Mouse (Mus musculus): Measurements from ENCODE around the gene Il10ra. TPM values are rescaled to one million over a fixed set of nuclear protein-coding genes. Genes with fewer than 3 reads are reported as not detected.

The Il10ra gene
- total RNA-seq, 2 experiments from 2014 or later, result 2.4 to 2.5 TPM

DNA sequence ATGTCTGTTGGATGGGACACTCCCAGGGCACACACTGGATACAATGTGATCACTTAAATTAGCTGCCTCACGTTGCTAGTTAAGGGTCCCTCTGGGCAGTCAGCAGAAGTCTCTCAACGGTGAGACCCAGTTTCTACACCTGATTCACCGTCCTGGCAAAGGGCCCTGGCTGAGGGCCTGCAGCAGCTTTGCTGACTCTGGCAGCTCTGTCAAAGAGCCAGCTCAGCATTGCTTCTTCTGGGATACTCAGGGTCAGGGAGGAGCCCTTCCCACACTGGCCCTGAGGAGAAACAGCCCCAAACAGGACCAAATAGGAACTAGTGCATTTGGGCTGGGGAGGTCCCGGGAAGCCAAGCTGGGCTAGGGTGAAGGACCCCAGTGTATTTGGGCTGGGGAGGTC is 7.5 kb downstream of the Il10ra start:
- peak; percentile 85 to 87 for DNase-seq

DNA sequence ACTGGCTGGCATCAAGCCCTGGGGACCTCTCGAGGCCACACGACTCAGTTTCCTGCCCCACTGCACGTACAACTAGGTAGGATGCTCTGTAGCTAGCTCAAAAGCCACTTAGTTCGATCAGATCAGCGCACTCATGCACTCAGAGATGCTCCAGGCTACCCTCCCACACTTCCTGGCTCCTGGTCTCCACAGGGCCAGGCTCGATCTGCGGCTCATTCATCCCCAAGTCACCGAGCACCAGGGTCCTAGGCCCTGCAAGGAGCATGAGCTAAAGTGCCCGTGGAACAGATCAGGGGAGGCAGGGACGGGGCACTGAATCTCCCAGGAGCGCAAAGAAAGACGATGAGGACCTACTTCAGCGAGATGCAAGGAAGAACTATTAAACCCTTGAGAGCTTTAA is 9.9 kb downstream of the Il10ra start:
- DNase-seq, result no peak

DNA sequence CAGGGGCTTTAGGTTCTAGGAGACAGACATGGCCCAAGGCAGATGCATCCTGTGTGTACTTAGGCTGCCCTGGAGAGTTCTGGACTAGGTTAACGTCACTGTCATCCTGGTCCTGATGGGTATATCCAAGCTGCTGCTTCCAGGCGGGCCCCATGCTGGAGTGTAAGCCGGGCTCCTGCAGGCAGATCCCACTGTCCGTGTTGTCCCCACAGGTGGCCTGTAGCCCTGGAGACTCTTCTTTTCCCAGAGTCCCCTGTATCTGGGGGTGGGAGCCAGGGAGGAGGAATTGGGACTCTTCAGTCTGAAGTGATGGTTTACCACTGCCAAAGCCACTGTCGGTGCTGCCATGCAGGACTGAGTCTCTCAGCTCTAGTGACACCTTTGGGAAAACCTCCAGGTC is 13.0 kb downstream of the Il10ra start:
- no peak for DNase-seq

DNA sequence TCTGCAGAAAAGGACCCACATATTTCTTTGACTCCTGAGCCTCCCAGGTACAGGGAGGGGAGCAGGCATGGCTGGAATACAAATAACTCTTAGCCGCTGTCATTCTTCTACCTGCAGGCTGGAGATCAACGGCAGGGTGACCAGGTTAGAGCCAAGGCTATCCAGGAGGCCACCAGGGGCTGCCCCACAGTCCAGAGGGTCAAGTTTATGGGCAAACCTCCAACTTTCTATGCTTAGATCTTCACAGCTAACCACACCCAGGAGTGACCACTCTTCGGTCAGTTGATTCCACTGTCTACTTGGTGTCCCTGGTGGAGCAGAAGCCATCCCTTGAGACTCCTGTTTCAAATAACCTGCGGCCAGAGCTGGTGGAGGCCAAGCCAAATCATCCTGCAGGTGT is 13.5 kb downstream of the Il10ra start:
- DNase-seq, result no peak

DNA sequence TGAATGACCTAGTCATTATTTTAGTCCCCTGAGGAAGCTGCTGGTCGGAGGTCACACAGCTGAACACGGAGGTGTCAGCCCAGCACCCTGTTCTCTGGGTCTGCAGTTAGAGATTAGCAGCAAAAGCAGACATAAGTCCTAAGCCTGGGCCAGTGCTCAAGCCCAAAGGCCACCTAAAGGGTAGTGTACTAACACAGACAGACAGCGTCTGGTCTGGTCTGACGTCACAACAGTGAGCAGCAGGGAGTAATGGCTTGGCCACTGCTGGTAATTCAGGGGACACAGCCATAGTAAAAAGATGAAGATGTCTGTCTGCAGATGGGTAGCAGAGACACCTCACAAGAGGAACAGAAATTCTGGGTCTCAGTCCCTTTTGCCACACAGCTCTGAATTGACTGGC is 14.3 kb downstream of the Il10ra start:
- DNase-seq, result no peak

GRCm38 (mm10) chr9:45254021-45254420 is 14.9 kb downstream of the Il10ra start:
- no peak for DNase-seq

DNA sequence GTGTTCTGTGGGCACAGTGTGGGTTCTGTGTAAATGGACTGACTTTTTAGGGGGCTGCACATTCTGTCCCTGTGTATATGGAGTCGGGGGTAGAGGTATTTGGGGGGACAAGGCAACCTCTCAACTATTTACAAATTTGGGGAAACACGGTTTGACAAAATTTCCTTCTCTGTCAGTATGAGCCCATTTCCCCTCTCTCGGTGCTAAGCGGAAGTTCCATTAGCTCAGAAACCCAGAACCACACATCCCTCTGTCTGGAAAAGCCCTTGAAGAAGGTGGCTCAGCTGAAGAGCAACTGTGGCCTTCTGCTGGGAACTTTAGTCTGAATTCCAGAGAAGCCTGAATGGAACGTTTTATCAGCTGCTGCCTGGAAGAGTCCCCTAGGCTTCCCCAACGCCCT is 16.6 kb downstream of the Il10ra start:
- DNase-seq, result no peak

- no peak for DNase-seq
Observed at GRCm38 (mm10) chr9:45251990-45252389, 17.0 kb downstream of the Il10ra start.

- no peak for DNase-seq
Observed at GRCm38 (mm10) chr9:45251281-45251680, 17.7 kb downstream of the Il10ra start.

DNA sequence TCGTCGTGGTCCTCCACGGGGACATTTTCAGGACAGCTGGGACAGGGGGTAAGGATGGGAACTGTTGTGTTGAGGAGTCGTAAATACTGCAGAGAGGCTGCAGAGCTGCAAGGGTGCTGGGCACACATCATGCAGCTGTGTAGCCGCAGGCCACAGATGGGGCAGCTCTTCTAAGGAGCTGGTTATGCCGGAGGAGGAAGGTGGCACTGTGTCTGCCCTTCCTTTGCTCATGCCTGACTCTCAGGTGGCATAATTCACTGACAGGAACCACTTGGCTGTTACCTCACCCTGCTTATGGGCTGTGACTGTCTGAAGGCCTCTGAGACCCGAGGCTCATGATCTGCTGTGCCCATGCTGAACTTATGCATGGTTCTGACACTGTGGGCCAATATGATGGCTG is 18.6 kb downstream of the Il10ra start:
- no peak for DNase-seq

GRCm38 (mm10) chr9:45247536-45247935 is 21.4 kb downstream of the Il10ra start:
- DNase-seq, result no peak

GRCm38 (mm10) chr9:45246060-45246459 is 22.9 kb downstream of the Il10ra start:
- no peak for DNase-seq

DNA sequence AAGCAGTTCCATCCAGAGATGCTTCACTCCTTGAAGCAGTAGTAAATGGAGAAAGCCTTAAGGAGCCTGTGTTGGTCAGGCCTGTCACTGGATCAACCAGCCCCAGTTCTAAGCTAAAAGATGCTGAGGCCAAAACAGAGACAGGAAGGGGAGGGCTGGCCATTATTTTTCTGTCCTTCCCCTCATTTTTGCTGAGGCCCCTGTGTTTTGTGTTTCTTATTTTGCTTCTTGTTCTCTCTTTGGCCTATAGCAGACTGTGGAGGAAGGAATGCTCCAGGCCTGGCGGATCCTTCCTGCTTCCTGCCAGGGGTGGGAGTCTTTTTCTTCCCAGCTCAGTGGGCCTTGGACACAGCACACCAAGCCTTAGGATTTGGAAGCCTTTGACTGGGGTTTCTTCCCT is 23.5 kb downstream of the Il10ra start:
- DNase-seq, result no peak

DNA sequence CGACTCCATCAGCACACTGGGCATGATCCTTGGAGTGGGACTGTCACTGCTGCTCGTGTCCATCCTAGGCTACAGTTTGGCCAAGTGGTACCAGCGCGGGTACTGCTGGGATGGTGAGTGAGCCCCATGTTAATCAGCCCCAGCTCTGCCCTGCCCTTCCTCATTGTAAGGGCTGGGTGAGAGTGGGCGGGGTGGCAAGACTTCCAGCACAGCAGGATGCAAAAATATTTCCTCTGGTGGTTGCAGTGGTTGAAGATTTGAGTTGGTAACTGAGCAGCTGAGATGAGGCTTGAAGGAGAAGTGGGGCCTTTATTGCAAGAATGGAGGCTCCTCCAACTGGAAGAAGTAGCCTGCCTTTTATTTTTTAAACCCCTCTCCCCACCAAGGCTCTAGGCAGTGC is 27.6 kb downstream of the Il10ra start:
- DNase-seq, result peak in 1 of 2 experiments; percentile 24

DNA sequence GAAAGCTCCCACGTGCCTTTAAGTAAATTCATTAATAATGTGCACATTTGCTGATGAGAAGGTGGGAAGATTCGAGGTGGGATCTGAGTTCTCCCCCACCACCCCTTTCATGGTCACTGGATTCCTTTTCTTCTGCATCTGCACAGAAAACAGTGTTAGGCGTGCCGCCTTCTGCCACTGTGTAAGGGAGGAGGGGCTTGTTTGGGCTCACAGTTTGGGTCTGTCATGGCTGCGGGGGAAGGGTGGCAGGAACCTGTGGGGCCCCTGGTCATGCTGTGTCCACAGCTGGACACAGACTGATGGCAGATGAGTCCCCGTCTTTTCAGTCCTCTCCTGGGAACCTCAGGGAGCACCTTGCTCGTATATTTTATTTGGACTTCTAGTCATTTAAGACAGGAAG is 32.2 kb downstream of the Il10ra start:
- DNase-seq, result no peak

DNA sequence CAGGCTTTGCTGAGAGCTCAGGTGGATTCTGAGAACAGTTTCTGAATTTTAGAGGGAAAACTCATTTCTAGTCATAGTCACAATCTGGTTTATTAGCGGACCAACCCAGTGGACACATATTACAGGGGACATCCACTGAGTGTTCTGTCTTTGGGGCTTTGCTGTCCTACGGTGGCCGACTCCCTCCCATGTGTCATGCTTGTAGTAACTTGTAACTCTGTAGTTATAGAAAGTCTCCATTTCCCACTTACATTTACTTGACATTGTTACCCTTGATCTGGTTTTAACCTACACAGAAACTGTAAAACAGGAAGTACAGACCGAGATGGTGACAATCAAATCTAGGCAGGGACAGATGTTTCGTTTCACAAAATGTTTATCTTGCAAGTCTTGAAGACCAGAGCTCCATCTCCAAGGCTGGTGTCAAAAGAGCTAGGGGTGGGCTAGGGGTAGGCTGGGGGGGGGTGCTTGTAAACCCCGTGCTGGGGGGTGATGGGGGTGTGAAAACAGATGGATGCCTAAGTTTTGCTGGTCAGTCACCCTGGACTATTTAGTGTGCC is 33.2 kb downstream of the Il10ra start:
- no peak for DNase-seq

DNA sequence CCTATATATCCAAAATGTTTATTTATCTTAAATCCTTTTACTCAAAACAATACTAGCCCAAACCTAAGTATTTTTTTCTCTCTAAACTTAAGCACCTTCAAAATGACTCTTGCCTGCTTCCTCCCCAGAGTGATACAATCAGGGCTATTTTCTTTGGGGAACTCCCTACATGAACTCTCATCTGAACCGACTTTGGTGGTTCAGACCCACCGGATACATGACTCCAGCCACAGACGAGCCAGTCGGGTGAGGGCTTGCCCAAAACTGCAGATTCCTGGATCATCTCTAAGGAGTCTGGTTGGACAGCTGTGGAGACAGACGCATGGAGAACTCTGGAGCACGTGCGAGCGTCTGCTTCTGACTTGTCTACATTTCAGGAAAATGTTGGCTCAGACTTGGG is 39.6 kb downstream of the Il10ra start:
- no peak for DNase-seq

DNA sequence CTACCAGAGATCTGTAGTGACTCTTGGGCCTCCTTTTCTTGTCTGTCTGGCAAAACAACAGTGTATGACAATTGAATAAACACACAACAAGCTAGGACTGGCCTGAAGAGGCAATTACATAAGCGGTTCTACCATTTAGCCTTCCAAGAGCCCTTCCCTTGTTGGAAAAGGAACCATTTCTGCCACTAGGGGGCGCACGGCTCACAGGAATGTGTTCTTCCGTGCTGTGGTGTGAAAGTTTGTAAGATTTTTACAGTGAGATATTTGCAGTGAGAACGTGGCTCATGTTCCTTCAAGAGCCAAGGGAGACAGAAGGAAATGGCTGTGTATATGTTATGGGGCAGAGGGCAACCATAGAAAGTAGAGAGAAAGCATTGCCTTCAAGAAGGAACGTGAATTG is 47.4 kb downstream of the Il10ra start:
- DNase-seq, result peak; percentile 91 to 92

GRCm38 (mm10) chr9:45219644-45220043 is 49.3 kb downstream of the Il10ra start:
- DNase-seq, result no peak

DNA sequence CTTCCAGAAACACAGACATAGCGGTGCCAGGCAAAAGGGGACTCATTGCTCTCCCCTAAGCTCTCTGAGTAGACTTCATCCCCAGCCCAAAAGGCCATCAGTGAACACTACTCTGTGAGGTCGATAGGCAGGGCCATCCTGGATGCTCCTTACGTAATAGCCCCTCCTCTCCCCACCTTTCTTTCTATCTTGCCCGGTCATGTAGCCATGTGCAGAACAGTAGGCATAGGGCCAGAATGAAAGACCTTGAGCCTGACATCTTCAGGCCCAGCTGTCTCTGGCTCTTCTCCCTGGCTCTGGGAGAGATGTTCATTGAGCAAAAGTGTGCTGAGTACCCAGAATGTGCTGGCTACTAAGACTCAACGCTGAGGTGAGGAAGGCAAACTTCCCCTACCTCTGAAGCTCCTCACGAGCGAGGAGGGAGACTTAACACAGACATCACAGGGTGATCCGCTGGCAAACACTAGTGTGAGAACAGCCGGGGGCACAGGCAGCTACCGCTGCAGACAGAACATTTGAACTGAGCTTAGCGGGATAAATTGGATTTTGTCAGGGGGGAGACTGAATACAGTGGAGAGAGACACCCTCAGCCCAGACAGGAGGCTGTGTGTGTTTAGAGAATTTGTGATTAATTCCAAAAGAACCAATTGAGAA is 53.3 kb downstream of the Il10ra start:
- DNase-seq, result peak in 1 of 2 experiments; percentile 26

- DNase-seq, result no peak
Observed at GRCm38 (mm10) chr9:45212001-45212400, 56.9 kb downstream of the Il10ra start.

DNA sequence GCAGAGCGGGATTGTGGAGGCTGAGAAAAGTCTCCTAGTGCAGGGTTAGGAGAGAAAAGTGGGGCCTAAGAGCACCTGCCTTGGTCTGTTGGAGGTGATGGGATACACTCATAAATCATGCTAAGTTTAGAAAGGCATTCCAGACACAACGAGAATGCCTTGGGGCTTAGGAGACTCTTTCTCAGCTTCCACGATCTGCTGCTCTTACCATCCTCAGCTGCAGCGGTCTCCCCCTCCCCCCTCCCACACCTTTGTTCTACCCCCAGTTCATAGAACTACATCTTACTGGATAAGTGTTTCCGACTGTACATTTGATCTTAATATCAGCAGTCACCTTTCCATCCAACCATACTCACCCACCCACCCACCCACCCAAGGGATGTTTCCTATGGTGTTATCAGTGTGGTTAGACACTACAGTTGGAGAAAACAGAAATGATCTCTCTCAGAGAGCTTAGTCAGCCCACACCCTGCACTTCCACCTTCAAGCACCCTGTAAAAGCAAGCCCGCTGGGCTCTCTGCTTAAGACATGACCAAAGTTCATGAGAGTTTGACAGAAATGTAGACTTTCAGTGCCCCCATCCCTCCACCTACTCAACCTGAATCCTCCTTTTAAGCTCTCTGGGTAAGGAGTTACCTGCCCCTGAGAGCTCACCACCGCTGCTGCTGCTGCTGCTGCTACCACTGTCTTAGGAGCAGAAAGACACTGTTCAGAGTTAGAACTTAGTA is 61.8 kb downstream of the Il10ra start:
- DNase-seq, result no peak

GRCm38 (mm10) chr9:45206121-45206520 is 62.8 kb downstream of the Il10ra start:
- no peak for DNase-seq

DNA sequence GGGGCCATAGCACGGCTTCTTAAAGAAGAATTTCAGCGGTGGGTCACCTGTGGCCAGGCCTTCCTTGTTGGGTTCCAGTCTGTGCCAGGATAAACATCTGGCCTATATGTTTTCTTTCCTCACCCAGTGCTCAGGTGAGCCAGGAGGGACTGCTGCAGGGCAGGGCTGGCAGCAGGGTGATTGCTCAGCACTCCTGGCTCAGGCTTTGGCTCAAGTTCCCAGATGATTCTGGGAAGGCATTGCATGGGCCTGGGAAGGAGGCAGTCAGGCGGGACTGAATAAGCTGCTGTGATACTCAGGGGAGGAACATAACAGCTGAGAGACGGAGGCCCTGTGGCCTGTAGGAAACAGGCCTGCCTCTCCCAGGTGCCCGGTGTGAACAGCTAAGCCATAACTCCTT is 63.8 kb downstream of the Il10ra start:
- DNase-seq, result peak in 1 of 2 experiments; percentile 26
